ENCODE assay signal across 8 mouse cellular contexts in genomic region chr17:32483200-32483599, GRCm38 (mm10). TPM values are rescaled to one million over a fixed set of nuclear protein-coding genes. Genes with fewer than 3 reads are reported as not detected.
DNase-seq lines count a peak whose midpoint lies in the region; ATAC-seq lines count a peak whose summit lies in the region.

No protein-coding gene starts in this region.

- no peaks in the 10 kb centered on the region for H3K9me3 ChIP-seq in hindbrain, embryonic 12.5 days (replicated peaks)

- 22% methylated on average over 18 of the region's 18 CpGs for WGBS in hindbrain, embryonic 12.5 days

- ATAC-seq in hindbrain, embryonic 12.5 days (ENCODE audit: low FRiP score) = 0 out of 2 replicates have a peak, but pooled peaks have one; percentile 29

- peak overlapping the region; percentile 44 for H3K4me2 ChIP-seq in hindbrain, embryonic 12.5 days (replicated peaks)

- H3K4me1 ChIP-seq in hindbrain, embryonic 12.5 days = 0 out of 2 replicates have a peak, but pooled peaks cover 3% of the 10 kb centered on the region

- H3K27me3 ChIP-seq in hindbrain, embryonic 12.5 days = peaks cover 30% of the 10 kb centered on the region

- no peak overlapping the region for H3K9ac ChIP-seq in hindbrain, embryonic 12.5 days

- H3K36me3 ChIP-seq in hindbrain, embryonic 12.5 days = no peaks in the 10 kb centered on the region

- peak; percentile 73 for DNase-seq in Muller cell, postnatal 12 days (ENCODE audit: inconsistent ontology term)
- peak; percentile 94 for DNase-seq in cerebellum, adult 9-10 months
- DNase-seq in frontal cortex, postnatal 10 days (ENCODE audit: low spot score in 2 of 2) = peak; percentile 22 to 54
- DNase-seq in layer of hippocampus, postnatal 25 days (ENCODE audit: extremely low spot score in 1 of 2, low spot score in 1 of 2) = peak; percentile 55 to 69
- DNase-seq in lung, postnatal 25 days (ENCODE audit: low spot score) = peak; percentile 85
- DNase-seq in retina, postnatal 7 days (ENCODE audit: low read depth, low spot score) = peak; percentile 45
- peak; percentile 61 for DNase-seq in urinary bladder, adult 2 months (ENCODE audit: low spot score)

- H3K27ac ChIP-seq in hindbrain, embryonic 12.5 days = no peak overlapping the region

- peak overlapping the region; percentile 17; the same call in 1 of the 2 replicates for H3K4me3 ChIP-seq in hindbrain, embryonic 12.5 days

RNA-seq across cellular contexts. Expression of gene Cyp4f17, which starts 22.6 kb away (rescaled TPM):
- polyA plus RNA-seq in hindbrain, embryonic 12.5 days (2016; fragmentation: Nextera tagmentation; extraction: Ambion mirVana) = 11.7 and 13.3 TPM in 2 replicates
- 1 to 10 TPM; 3.4 to 6.0 TPM for total RNA-seq in layer of hippocampus, postnatal 25 days (2021)
- 13.5 and 13.6 TPM in 2 replicates for polyA plus RNA-seq in urinary bladder, adult 2 months (2012; rRNA removed)

RNA-seq across cellular contexts. Expression of gene Cyp4f39, which starts 30.7 kb away (rescaled TPM):
- 0.99 and 1.3 TPM in 2 replicates for polyA plus RNA-seq in hindbrain, embryonic 12.5 days (2016; fragmentation: Nextera tagmentation; extraction: Ambion mirVana)
- total RNA-seq in layer of hippocampus, postnatal 25 days (2021) = not detected
- polyA plus RNA-seq in urinary bladder, adult 2 months (2012; rRNA removed) = 8.8 and 9.2 TPM in 2 replicates

RNA-seq across cellular contexts. Expression of gene Cyp4f16, which starts 53.2 kb away (rescaled TPM):
- 21.9 and 25.8 TPM in 2 replicates for polyA plus RNA-seq in hindbrain, embryonic 12.5 days (2016; fragmentation: Nextera tagmentation; extraction: Ambion mirVana)
- 10 to 100 TPM in 1 of 2 experiments, 1 to 10 TPM in 1; 7.0 to 10.3 TPM for total RNA-seq in layer of hippocampus, postnatal 25 days (2021)
- 19.7 and 22.9 TPM in 2 replicates for polyA plus RNA-seq in urinary bladder, adult 2 months (2012; rRNA removed)

RNA-seq across cellular contexts. Expression of gene Pglyrp2, which starts 59.2 kb away (rescaled TPM):
- 0.08 TPM in 1 of 2 replicates, not detected in the other for polyA plus RNA-seq in hindbrain, embryonic 12.5 days (2016; fragmentation: Nextera tagmentation; extraction: Ambion mirVana)
- total RNA-seq in layer of hippocampus, postnatal 25 days (2021) = not detected
- polyA plus RNA-seq in urinary bladder, adult 2 months (2012; rRNA removed) = 0.50 and 0.68 TPM in 2 replicates

Comparison
In these comparisons a context has a peak if more than half of its experiments do, and no peak if none do; other contexts are left out.
1. DNase-seq: peak in every context shown above with its lines; median percentile 94 in cerebellum, adult 9-10 months; 85 in lung, postnatal 25 days; 73 in Muller cell, postnatal 12 days; 62 in layer of hippocampus, postnatal 25 days; 61 in urinary bladder, adult 2 months; 45 in retina, postnatal 7 days; 38 in frontal cortex, postnatal 10 days.